Mouse (Mus musculus) adrenal gland, postnatal 25 days (tissue): ENCODE results near the gene Hoxa7. TPM values are rescaled to one million over a fixed set of nuclear protein-coding genes. Genes with fewer than 3 reads are reported as not detected.
A peak's percentile ranks its signal among the peaks of the same experiment; 100 is the strongest.

ENCODE experiments used
- DNase-seq: peaks from one replicate; pipeline ENCODE4 v3.0.0; 2021; ENCODE audit warnings: mixed read lengths
- total RNA-seq: library from RNA; stranded (reverse); gene quantifications from 2 replicates; pipeline ENCODE4 v1.2.3, GENCODE M21; 2021

The Hoxa7 gene
- total RNA-seq, 1 experiment from 2014 or later, result 18.3 TPM

GRCm38 (mm10) chr6:52196811-52197210 lies 24.8 kb downstream of the Hoxa7 start:
- no peak for DNase-seq

GRCm38 (mm10) chr6:52194690-52195089 lies 27.0 kb downstream of the Hoxa7 start:
- no peak for DNase-seq

DNA sequence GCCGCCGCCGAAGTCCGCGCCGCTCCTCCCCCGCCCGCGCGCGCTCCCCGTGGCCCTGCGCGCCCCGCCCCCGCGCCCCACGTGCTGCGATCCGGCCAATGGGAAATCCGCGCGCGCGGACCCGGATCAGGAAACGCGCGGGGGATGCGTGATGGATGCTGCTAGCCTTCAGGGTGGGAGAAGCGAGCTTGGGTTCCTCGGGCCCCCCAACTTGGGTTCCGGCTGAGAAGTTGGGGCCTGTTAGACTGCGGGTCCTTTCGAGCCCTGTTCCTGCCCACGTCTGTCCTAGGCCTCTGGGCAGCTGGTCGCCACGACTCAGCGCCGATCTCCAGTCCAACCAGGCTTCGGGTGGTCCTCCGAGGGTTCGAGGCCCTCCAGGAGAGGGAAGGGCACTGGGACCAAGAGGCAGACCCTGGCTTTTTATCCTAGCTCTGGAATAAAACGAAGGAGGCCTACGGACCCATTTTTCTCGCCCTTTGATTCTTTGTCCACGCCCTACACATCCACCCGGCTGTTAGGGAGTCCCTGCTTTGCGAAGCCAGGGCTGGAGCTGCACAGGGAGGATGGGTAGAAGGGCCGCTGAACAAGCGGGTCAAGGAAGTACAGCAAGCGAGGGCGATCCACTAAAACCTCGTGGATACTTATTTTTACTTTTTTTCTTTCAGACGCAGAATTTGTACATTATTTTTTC lies 29.6 kb downstream of the Hoxa7 start:
- peak; percentile 93 for DNase-seq

DNA sequence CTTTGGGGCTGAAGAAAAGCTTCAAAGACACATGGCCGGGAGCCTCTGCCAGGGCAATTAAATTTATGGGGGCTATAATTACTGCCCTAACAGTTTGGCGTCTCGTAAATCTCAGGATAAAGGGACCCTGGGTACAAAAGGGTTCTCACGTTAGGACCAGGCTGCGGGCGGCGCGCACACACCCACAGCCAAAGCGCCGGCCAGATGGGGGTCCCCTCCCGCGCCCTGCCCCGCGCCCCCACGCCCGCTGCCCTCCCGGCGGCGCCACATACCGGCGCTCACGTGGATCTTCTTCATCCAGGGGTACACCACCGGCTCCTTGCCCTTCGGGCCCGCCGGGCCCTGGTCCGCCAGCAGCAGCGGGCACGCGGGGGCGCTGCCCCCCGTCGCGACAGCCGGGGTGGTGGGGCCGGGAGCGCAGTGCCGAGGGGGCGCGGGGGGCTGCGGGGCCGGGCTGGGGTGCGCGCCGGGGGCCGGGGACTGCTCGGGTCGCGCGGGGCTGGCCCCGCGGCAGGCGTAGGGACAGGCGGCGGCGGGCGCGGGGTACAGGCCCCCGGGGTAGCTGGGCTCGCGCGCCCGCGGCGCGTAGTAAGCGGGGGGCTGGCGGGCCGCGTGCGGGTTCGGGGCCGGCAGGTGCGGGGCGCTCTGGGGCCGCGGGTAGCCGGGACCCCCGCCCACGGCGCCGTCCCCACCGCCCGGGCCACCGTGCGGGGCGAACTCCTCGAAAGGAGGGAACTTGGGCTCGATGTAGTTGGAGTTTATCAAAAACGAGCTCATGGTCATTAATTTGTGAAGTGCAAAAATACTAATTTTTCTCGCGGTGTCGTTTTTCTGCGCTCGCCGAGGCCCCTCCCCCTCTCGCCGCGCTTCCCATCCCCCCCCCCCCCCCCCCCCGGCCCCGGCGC lies 30.5 kb downstream of the Hoxa7 start, which contains the start of gene Hoxa4:
Gene Hoxa4, minus strand, starts transcription at position 848 of the 905 bp plus-strand sequence.
- DNase-seq, result peak; percentile 29

DNA sequence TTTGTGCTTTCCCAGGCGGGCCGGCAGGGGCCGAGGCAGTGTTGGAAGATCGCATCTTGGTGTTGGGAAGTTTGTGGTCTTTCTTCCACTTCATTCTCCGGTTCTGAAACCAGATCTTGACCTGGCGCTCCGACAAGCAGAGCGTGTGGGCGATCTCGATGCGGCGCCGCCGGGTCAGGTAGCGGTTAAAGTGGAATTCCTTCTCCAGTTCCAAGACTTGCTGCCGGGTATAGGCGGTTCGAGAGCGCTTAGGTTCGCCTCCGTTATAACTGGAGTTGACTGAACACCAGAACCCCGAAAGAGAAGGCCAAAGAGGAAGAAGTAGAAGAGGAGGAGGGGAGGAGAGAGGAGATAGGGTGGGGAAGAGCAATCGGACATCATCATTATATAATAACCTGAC lies 31.2 kb downstream of the Hoxa7 start:
- DNase-seq, result no peak

DNA sequence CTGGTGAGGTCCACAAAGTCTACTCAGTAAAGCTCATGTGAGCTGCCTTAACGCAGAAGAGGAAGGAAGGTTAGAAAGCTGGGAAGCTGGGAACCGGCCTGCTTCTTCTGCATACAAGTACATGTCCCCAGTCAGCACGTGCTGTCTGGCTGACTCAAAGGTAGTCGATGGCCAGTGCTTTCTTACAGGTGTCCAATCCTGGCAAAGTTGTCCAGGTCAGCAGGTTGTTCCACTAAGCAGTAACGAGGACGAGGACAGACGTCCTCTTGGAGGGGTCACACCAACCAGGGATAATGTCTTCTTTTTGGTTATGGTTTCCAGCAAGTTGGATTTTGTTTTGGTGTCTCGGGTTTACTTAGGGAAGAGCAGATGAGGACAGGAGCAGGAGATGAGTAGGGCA lies 31.7 kb downstream of the Hoxa7 start:
- no peak for DNase-seq

DNA sequence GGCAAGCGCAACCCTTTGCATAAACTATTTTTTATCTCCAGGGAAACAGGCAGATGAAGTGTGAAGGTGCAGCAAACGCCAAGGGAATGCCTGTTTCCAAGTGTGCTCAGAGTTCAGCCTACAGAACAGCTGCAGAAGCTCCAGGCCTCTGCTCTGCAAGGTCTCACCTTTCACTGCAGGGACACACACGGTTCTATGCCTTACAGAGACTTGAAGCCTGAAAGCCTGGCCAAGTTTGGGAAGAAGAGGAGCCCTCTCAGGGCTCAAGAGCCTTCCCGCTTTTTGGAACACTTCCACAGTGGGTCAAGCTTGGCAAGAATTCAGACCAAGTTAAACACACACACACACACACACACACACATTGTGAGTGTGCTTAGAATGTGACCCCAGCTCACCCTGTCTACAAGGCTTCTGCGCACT lies 32.5 kb downstream of the Hoxa7 start:
- no peak for DNase-seq

GRCm38 (mm10) chr6:52186500-52186899 lies 35.2 kb downstream of the Hoxa7 start:
- DNase-seq, result no peak

- no peak for DNase-seq
Observed at GRCm38 (mm10) chr6:52185834-52186233, 35.8 kb downstream of the Hoxa7 start.

DNA sequence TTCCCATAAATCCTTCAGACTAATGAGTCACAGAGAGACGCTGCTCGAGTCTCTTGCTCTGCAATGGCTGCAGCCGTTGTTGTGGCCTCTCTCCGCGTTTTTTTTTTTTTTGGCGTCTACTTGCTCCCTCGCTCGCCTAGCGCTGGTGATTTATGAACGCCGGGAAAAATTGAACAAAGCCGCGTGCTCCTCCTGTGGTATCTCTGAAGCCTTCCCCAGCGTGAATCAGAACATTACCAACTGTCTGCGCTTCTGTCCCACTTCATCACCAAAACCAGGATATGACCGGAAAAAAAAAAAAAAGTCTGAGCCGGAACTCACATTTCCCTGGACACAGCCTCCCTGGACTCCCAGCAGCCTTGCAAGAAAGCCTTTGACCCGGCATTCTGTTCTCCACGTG lies 36.4 kb downstream of the Hoxa7 start:
- peak; percentile 46 for DNase-seq

DNA sequence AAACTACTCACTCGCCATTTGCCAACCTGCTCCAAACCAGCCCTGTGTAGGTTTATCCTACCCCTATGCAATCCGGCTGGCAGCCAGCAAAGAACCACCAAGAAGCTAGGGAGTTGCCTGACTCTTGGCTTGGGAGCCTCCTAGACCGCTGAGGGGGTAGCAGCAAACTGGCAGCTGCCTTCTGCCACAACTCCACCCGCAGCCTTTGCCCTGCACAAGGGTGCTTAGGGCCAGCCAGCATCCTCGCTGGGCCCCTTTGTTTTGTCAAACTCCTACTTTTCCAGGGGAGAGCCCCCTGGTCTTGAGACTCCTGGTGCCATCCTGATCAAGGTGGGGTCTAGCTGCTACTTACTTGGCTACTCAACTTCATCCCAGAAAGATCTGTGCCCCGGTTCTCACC lies 37.0 kb downstream of the Hoxa7 start:
- DNase-seq, result no peak

DNA sequence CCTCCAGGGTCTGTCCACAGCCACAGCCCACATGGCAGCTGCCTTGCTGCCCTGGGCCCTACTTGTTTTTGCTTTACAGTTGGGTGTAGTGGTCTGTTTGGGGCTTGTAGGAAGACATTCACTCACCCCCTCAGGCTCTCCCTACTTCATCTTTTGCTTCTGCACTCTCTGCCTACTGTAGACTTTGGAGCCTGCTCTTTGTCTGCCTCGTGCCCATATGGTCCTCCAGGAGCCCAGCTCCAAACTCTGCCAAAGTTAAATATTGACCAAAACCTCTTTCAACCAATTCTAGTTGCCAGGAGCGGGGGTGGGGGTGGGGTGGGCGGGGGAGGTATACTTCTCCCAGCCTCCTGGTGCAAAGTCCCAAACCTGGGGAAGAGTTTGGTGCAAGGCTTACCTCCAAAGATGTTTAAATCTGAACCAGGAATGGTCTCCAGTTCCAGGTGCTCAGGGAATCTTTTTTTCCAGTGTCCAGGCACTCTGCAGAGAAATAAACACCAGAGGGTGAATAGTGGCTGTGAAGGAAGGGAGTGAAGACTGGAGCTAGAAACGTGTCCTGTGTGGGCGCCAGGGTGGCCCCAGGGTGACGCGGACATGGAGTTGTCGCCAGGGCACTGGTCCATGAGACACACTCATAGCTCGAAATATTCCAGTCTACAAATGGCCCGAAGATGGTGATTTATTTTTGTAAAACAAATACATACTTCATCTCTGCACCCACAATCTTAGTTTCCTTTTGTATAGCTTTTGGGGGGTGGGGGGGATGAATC lies 38.2 kb downstream of the Hoxa7 start:
- no peak for DNase-seq

GRCm38 (mm10) chr6:52182793-52183192 lies 38.9 kb downstream of the Hoxa7 start:
- no peak for DNase-seq

- no peak for DNase-seq
Observed at GRCm38 (mm10) chr6:52182030-52182429, 39.6 kb downstream of the Hoxa7 start.

DNA sequence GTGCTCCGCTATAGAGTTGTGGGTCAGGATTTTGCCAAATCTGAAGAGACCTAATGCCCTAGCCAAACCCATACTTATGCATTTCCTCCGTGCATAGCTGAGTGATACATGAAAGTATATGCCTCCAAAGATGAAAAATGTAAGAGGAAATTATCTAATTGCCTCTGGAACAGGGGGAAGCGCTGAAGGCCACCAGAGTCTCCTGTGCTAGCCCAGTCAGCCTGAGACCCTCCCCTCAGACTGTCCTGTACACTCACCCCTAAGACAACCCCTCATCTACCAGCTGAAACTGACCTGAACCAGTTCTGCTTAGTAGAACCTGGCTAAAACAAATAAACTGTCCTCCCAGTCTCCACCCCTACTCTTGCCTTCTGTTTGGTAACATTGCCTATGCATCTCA lies 40.9 kb downstream of the Hoxa7 start:
- DNase-seq, result no peak

GRCm38 (mm10) chr6:52180213-52180710 lies 41.4 kb downstream of the Hoxa7 start:
- DNase-seq, result no peak

- no peak for DNase-seq
Observed at GRCm38 (mm10) chr6:52179690-52180089, 42.0 kb downstream of the Hoxa7 start.

DNA sequence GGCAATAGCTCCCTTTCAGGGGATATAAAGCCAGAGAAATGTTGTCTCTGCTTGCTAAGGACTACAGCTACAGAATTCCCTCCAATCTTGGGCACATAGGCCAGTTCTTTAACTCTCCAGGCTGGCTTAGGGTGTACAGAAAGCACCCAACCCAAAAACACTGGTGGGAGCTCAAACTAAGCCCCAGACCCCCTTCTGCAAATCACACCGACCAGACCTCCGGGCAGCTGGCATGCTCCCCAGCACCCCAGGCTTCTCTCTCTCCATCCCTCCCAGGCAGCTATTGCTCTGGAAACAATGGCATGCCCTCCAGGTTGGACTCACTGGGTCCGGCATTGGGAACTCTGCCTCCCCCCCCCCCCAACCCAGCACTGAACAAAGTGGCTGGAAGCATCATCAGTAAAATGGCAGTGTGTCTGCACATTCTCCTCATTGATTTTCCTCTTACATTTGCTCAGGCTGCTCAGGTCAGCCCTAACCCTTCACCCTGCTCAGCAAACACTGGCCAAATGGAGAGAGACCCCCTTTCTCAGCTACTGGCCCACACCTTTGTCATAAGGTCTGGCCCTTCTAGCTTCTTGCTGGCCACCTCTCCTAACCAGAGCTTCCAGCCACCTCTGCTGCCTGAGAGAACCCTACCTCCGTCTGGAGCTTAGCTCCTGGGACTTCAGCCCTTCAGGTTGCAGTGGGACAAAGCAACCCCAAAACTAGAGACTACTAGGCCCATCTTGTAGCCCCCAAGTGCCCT lies 42.6 kb downstream of the Hoxa7 start:
- no peak for DNase-seq

- no peak for DNase-seq
Observed at GRCm38 (mm10) chr6:52177806-52178205, 43.8 kb downstream of the Hoxa7 start.

- DNase-seq, result no peak
Observed at GRCm38 (mm10) chr6:52177061-52177735, 44.5 kb downstream of the Hoxa7 start, which contains the start of gene 5730596B20Rik. 5730596B20Rik (plus strand) TSS chr6:52177498.

GRCm38 (mm10) chr6:52176391-52176790 lies 45.3 kb downstream of the Hoxa7 start:
- DNase-seq, result no peak
